Mouse (Mus musculus): ENCODE results near the gene 1700102P08Rik. TPM values are rescaled to one million over a fixed set of nuclear protein-coding genes. Genes with fewer than 3 reads are reported as not detected.

Gene 1700102P08Rik
- 1 to 10 TPM; 3.4 to 3.8 TPM for total RNA-seq (2021)
- long read RNA-seq, experiment 1 = 0 reads
- long read RNA-seq, experiment 2 = 0 reads

DNA sequence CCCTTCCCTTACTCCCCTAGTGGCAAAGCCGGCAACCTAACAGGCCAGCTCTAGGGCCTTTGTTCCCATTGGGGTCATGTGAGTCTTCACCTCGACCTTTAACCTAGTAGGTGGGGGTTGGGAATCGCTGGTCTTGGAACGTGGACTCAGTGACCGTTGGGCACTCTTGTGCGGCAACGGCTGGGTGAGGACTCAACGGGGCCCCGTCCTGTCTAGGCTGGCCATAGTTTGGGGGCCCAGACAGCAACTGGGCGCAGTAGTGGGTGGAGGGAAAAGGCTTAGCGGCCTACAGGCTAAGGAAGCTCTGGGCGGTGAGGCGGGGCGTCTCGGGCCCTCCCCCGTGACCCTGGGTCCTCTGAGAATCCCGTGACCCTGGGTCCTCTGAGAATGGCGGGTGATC is at the start of gene 1700102P08Rik:
Gene 1700102P08Rik (plus strand): TSS at position 130 of the 400 bp plus-strand sequence.
- DNase-seq (ENCODE audit: low spot score in 2 of 2) = no peak

DNA sequence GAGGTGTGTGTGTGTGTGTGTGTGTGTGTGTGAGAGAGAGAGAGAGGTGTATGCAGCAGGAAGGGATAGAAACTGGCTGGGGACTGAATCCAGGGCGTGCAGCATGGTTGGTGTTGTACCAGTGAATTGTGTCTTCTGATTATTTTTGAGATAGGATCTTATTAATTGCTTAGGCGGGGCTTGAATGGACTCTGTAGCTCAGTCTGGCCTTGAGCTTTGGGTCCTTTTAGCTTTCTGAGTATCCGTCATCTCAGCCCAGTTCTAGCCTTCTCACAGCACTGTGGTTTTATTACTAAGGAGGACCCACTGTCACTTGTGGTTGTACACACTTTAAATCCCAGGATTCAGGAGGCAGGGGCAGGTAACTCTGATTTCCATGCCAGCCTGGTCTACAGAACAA is 49.3 kb upstream of the 1700102P08Rik start:
- DNase-seq (ENCODE audit: low spot score in 2 of 2) = no peak

DNA sequence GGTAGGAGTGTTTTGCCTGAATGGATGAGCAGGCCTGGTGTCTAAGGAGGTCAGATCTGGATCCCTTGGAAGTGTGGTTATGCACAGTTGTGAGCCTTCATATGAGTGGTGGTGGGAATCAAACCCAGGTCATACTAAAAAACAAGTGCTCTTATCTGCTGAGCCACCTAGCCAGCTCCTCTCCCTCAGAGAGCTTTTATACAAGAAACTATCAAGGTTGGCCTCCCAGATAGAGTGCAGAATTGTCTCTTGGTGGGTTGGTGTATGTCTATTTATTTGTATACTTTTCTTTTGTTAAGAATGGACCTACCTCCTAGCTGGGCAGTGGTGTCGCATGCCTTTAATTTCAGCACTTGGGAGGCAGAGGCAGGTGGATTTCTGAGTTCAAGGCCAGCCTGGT is 48.8 kb upstream of the 1700102P08Rik start:
- no peak for DNase-seq (ENCODE audit: low spot score in 2 of 2)

DNA sequence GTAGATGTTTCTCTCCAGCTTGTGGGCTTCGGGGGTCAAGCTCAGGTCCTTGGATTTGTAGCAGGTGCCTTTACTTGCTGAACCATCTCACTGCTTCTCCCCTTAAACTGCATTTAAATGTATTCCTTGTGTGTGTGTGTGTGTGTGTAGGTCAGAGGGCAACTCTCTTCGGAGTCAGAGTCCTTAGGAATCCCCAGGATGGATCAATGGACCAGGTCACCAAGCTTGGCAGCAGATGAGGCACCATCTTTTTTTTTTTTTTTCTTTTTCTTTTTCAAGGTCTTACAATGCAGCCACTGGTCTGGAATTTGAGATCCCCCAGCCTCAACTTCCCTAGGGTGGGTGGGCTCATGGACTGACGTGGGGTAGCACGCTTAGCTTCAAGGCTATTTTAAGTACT is 48.1 kb upstream of the 1700102P08Rik start:
- no peak for DNase-seq (ENCODE audit: low spot score in 2 of 2)

DNA sequence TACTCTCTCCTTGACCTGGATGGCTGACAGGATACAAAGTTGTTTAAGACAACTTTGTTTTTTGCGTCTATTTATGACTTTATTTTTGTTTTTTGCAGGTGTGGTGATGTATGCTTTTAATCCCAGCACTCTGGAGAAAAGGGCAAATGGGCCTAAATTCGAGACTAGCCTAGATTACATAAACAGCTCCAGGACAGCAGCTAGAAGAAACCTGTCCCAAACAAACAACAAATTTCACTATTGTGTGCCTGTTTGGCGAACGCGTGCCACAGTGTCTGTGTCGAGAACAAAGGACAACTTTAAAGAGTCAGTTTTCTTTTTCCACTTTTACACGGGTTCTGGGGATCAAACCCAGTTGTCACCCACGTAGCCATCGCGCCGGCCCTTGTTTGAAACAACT is 45.6 kb upstream of the 1700102P08Rik start:
- DNase-seq (ENCODE audit: low spot score in 2 of 2) = no peak

DNA sequence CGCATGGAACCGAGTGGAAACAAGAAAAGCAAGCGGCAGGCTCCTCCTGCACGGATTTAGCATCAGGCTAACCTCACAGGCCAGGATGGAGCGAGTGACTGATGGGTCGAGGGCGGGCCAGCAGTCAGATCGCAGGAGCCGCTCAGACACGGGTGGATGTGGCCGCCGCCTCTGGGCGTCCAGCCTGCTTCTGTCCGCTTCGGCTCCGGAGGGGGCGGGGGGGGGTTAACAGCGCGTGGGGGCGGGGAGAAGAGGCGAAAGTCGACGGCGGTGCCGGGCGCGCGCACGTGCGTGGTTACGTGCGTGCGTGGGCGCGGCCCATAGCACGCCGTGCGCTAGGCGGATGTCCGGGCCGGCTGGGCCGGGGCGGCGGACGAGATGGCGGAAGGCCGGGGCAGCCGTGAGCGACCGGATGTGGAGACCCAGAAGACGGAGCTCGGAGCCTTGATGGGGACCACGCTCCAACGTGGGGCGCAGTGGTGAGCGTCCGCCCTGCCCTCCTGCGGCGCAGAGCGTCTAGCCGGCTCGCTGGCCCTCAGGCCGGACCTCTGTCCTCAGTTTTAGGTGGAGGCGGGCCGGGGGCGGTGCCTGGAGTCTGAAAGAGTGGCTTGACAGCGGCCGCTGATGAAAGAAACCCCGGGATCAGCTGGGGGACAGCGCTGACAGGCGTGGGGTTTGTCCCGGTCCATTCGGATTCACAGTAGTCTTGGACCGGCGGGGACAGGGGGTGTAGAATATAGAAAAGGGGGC is 44.9 kb upstream of the 1700102P08Rik start, which contains the start of gene Usp4:
Gene Usp4 (plus strand): TSS at position 314 of the 750 bp plus-strand sequence.
- peak; percentile 80 to 88 for DNase-seq (ENCODE audit: low spot score in 2 of 2)

DNA sequence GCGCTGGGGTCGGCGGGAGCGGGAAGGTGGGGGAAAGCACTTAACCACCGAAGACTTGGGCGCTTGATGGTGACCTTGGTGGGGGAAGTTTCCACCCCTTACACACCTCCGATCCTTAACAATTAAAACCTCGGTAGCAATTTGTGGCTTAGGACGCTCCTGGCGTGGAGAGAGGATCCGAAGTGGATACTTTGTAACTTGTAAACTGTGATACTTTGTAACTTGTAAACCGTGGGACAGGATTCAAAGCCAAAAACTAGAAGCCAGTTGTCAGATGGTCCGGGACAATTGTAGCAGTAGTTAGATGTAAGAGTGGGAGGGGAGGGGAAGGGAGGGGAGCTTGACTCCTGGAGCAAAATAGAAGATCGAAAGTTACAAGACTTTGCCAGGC is 44.3 kb upstream of the 1700102P08Rik start:
- no peak for DNase-seq (ENCODE audit: low spot score in 2 of 2)

DNA sequence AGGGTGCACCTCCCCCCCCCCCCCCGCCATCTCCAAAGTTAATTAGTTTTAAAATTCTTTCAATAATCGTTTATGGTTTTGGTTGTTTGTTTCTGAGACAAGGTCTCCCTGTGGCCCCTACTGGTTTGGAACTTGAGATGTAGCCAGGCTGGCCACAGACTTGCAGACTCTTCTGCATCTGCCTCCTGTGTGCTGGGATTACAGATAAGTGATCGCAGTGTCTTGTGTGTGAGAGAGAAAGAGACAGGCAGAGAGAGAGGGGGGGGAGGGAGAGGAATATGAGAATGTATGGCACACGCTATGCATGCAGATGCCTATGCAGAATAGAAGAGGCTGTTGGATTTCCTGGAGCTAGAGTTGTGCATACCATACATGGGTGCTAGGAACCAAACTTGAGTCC is 42.9 kb upstream of the 1700102P08Rik start:
- no peak for DNase-seq (ENCODE audit: low spot score in 2 of 2)

DNA sequence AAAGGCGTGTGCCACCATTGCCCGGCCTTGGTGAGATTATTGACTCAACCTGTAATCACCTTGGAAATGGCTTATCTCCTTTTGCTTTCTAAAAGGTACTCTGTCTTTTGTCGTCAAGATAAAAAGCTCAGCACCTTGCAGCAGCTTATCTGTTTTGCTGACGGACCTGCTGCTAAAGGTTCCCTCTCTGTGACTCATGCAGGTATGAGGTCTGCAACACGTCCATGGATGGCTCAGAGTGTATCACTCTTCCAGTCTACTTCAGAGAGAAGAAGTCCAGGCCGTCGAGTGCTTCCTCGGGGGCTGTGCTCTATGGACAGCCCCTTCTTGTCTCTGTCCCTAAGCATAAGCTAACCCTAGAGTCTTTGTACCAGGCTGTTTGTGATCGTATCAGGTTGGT is 14.4 kb upstream of the 1700102P08Rik start:
- no peak for DNase-seq (ENCODE audit: low spot score in 2 of 2)

DNA sequence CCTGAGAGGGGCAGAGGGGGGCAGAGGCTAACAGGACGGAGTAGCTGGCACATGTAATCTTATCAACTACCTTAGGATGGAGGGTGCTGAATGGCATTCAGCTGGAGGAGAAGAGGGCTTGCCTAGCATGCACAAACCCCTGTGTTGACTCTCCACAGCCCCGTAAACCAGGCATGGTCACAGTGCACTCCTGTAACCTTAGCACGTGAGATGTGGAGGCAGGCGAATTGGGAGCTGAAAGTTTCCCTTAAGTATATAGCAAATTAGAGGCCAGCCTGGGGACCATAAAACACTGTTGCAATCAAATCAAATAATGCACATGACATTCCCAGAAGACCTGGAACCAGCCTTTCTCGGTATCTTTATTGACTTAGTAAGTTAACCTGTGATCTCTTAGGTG is 13.9 kb upstream of the 1700102P08Rik start:
- no peak for DNase-seq (ENCODE audit: low spot score in 2 of 2)

DNA sequence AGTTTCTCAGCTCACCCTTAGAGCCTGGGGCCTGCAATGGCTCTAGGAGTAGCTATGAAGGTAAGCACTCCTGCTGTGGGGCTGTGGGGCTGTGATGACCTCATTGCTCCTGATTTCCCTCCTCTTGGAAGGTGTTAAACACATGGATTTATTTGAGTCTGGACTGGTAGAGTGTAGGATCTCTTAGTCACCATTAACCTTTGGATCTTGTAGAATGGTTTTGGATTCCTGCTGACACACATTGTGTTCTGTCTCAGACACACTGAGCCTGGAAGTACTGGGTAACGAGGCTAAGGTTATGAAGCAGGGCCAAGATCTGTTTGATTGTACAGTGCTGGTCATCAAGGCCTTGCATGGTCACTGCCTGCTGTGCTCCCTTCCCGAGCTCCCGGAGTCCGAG is 13.3 kb upstream of the 1700102P08Rik start:
- DNase-seq (ENCODE audit: low spot score in 2 of 2) = no peak

DNA sequence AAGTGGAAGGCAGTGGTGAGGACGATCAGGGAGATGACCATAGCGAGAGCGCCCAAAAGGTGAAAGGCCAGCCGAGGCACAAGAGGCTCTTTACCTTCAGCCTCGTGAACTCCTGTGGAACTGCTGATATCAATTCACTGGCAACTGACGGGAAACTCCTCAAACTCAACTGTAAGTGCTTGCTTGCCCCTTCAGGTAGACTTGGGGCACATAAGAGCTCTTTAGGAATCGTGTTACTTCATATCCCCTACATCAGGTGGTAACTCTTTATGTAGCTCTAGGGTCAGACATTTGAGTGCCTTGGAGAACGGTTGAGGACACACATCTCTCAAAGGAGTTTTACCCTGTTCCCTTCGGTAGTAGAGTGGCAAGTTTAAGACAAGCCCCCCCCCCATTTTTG is 11.2 kb upstream of the 1700102P08Rik start:
- no peak for DNase-seq (ENCODE audit: low spot score in 2 of 2)

DNA sequence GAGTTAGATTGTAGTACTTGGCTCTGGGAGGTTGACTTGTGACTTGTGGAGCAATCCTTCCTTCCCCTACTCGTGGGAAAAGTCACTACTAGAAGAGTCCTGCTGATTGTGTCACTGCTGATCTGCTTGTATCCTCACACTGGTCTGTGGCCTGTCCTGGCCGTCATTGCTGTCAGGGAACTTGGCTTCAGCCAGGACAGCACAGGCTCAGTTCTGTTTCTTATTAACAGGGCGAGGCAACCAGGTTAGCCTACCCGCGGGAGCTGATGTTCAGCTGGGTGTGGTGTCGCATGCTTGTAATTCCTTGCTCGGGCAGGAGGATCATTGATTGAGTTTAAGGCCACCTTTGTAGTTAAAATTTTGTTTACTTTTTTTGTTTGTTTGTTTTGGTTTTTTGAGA is 7.6 kb upstream of the 1700102P08Rik start:
- no peak for DNase-seq (ENCODE audit: low spot score in 2 of 2)

DNA sequence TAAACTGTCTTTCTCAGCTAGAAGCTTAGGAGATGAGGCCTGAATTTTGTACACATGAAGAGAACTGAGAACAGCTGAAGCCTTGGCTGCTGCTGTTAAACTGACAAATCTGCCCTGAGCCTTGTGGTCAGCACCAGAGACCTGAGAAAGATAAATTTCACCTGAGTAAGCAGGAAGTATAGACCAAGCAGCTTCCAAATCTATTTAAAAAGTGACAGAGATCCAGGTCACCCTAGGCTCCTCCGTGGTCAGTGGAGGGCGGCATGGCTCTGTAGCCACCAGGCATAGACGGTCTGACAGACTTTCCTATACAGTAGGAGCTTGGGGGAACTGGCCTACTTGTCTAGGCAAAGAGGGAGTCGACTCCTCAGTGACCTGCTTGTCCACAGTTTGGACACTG is 5.8 kb upstream of the 1700102P08Rik start:
- DNase-seq (ENCODE audit: low spot score in 2 of 2) = no peak

DNA sequence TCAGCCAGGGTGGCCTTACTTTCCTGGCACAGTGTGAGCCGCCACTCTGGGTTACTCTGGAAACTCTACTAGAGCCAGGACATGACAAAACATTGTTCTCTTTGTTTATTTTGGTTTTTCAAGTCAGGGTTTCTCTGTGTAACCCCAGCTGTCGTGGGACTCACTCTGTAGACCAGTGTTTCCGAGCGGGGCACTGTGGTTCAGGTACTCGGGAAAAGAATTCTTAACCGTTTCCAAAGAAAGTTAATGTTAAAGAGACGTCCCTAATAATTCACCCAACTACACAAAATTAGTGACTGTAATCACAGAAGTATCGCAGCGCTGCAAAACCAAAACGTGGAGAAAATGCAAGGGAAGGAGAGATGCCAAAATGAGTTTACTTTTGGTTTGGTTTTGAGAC is 4.0 kb upstream of the 1700102P08Rik start:
- DNase-seq (ENCODE audit: low spot score in 2 of 2) = no peak

DNA sequence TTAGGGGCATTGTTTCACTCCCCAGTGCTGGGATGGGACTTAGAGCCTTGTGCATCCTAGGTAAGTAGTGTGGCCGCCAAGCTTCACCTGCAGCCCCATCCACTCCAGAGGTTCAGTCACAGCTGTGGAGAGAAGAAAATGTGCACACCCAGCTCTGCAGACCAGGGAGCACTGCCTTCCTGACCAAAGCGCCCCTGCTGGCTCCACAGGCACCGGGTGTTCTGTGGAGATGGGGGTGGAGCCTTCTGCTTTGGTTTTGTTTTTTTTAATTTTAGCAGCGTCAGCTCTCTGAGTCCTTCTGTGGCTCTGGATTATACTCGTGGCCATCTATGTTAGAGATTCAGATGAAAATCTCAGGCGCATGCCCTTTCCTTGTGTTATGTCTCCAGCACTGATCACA is 3.4 kb upstream of the 1700102P08Rik start:
- DNase-seq (ENCODE audit: low spot score in 2 of 2) = peak in 1 of 2 experiments; percentile 13

DNA sequence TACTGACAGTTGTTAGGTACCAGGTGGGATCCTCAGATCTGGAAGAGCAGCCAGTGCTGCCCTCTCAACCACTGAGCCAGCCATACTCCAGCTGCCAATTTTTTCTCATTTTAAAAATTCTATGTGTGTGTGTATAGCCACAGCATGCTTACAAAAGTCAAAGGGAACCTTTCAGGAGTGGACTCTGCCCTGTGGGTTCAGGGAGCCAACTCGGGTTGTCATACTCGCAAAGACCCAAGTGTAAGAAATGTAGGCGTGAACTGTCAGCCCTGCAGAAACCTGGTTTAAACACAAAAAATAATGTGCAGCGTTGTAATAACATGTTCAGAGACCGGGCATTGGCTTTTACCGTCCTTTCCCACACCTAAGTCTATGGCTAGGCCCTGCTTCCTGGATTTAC is 1.6 kb downstream of the 1700102P08Rik start:
- no peak for DNase-seq (ENCODE audit: low spot score in 2 of 2)

DNA sequence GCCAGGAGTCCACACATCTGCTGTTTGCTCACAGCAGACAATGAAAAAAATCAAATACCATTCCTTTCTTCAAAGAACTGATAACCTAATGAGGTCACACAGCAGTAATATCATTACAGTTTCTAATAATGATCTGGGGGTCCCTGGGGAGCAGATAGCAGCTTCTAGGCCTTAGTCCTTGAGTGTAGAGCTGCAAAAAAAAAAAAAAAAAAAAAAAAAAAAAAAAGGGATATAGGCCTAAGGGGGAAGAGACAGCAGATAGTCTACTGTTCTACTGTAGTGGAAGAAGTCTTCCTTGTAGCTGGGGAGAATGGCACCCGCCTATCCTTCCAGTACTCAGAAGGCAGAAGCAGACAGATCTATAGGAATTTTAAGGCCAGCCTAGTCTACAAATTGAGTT is 2.8 kb downstream of the 1700102P08Rik start:
- DNase-seq (ENCODE audit: low spot score in 2 of 2) = no peak

DNA sequence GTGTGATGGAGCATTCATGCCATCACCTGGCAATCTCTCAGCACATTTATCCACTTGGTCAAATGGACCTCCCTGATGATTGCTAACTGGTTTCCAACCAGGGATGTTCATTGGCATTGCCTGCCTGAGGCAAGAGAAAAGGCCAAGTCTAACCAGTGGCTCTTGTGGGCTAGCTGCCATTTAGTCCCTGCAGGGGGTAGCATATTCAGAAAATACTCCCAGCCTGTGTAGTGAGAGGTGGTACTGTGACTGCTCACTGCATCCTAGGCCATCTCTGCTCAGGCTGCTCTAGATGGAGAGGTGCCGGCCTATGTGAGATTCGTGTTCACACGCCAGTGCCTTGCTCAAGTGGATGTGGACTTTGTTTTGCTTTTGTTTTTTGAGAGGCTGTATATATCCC is 5.7 kb downstream of the 1700102P08Rik start:
- DNase-seq (ENCODE audit: low spot score in 2 of 2) = no peak

DNA sequence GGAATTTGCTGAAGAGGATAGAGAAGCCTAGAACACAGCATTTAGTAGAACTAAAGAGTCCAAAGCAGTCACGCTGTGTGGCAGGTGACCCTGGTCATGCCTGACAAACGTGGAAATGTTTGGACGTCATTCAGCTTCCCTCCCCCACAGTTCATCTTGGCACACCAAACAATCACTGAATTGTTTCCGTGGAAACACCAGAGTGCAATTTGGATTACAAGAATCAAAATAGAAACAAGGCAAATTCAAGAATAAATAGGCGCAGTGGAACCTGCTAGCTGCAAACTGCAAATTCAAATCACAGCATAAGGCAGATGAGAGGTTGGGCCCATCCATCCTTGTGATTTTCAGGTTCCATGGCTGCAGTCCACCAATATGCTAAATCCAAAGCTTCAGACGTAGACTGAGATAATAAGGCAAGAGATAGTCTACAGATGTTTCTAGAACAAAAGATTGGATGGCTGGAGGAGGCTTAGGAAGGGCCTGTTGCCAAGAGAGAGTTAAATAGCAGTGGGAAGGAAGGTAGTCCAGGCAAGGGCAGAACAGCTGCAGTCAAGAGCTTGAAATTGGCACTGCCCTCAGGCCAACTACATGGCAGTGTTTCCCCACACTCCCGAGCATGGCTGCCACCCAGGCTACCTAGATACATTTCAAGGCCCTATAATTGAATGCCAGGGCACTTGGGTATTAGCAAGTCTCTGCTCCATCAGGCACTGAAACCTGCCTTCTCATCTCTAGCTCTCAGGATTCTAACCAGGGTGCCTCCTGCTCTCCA is 8.8 kb downstream of the 1700102P08Rik start:
- DNase-seq (ENCODE audit: low spot score in 2 of 2) = peak; percentile 42 to 57

DNA sequence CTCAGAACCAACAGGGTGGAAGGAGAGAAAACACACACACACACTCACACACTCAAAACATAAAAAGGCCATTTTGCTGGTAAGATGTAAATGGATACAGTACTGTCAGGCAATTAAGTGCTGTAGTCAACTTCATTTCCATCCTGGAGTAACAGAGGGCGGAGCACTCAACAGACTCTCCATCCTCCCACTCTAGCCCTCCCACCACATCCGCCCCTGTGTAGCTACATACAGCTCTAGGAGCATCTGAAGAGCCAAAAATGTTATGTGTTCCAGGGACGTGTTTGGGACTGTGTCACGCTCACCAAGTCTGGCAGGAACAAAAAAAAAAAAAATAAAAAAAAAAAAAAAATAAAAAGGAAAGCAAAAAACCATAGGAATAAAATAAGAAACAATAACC is 10.5 kb downstream of the 1700102P08Rik start:
- peak; percentile 50 to 74 for DNase-seq (ENCODE audit: low spot score in 2 of 2)

DNA sequence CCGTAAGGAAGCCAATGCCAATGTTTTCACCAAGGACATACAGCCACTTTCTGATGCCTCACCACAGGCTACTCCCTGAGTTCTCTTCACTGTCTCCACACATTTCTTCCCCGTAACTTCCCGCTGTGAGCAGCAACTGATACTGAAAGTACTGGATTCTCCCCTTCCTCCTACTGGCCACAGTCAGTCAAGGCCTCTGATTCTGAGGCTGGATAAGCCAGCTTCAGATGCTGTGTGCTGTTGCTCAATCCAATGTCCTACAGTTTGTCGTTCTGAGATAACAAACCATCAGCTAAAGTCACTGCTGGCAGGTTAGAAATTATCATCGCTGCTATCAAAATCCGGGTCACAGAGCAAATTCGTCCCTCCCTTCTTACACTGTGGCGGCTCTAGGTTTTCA is 11.8 kb downstream of the 1700102P08Rik start:
- no peak for DNase-seq (ENCODE audit: low spot score in 2 of 2)

DNA sequence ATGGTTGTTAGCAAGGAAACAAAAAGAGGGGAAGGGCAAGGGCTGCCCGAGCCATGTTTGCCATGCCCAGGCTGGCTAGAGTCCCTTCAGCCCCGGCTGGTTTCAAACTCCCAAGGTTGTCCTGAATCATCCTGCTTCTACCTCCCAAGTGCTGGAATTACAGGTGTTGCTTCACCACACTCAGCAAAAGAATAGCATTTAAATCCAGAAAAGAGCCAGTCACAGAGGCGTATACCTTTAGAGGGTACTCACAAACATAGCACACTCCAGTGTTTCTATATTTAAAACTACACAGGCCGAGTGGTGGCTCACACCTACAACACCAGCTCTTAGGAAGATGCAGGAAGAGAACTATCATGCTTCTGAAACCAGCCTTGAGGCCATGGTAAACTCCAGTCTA is 16.9 kb downstream of the 1700102P08Rik start:
- no peak for DNase-seq (ENCODE audit: low spot score in 2 of 2)
